Mouse (Mus musculus): Measurements from ENCODE around the gene Farsb. TPM values are rescaled to one million over a fixed set of nuclear protein-coding genes. Genes with fewer than 3 reads are reported as not detected.

Gene Farsb
- polyA plus RNA-seq, 1 experiment from 2014 or later: 154 TPM

GRCm38 (mm10) chr1:78371569-78372236 is 117.0 kb downstream of the Farsb start:
- peak overlapping the region; percentile 29; the same call in 1 of the 2 replicates for H3K27ac ChIP-seq (replicated peaks)
- no peaks in the 10 kb centered on the region for H3K27me3 ChIP-seq

GRCm38 (mm10) chr1:78370121-78370520 is 118.6 kb downstream of the Farsb start:
- H3K9me3 ChIP-seq: no peaks in the 10 kb centered on the region
- WGBS: 71% methylated on average over 6 of the region's 6 CpGs
- H3K4me2 ChIP-seq: no peak overlapping the region
- H3K4me1 ChIP-seq (replicated peaks): peaks cover 9% of the 10 kb centered on the region
- no peaks in the 10 kb centered on the region for H3K36me3 ChIP-seq
- no peak for ATAC-seq (ENCODE audit: low FRiP score, low read depth)
- no peak overlapping the region for H3K27ac ChIP-seq (replicated peaks)
- H3K4me3 ChIP-seq: no peak overlapping the region
- H3K27me3 ChIP-seq: no peaks in the 10 kb centered on the region
- H3K9ac ChIP-seq: no peak overlapping the region

More at GRCm38 (mm10) chr1:78371569-78372236, 117.0 kb downstream of the Farsb start:
- H3K4me3 ChIP-seq: no peak overlapping the region
- H3K9me3 ChIP-seq: no peaks in the 10 kb centered on the region
- no peak overlapping the region for H3K9ac ChIP-seq
- no peak overlapping the region for H3K4me2 ChIP-seq
- WGBS: 80% methylated on average over 2 of the region's 2 CpGs
- no peaks in the 10 kb centered on the region for H3K36me3 ChIP-seq
- H3K4me1 ChIP-seq (replicated peaks): peaks cover 9% of the 10 kb centered on the region
- 0 out of 2 replicates have a peak, but pooled peaks have one; percentile 34 for ATAC-seq (ENCODE audit: low FRiP score, low read depth)

Other genes starting within 250 kb of the Farsb start
- 2.1 and 2.9 TPM in 2 replicates for gene Sgpp2, start 178.6 kb downstream of the Farsb start, polyA plus RNA-seq (2015; fragmentation: Nextera tagmentation; extraction: Ambion mirVana)
- 0.59 and 1.4 TPM in 2 replicates for gene Mogat1, start 22.1 kb upstream of the Farsb start, polyA plus RNA-seq (2015; fragmentation: Nextera tagmentation; extraction: Ambion mirVana)
- gene BC035947, start 23.3 kb upstream of the Farsb start, polyA plus RNA-seq (2015; fragmentation: Nextera tagmentation; extraction: Ambion mirVana): 0.98 and 1.3 TPM in 2 replicates
- gene Acsl3, start 168.9 kb upstream of the Farsb start, polyA plus RNA-seq (2015; fragmentation: Nextera tagmentation; extraction: Ambion mirVana): 99.2 and 105 TPM in 2 replicates
- 1.8 and 2.1 TPM in 2 replicates for gene Utp14b, start 169.1 kb upstream of the Farsb start, polyA plus RNA-seq (2015; fragmentation: Nextera tagmentation; extraction: Ambion mirVana)

Measured in hindbrain, embryonic 15.5 days (tissue).